9 mouse cellular contexts compared by ENCODE assay signal in genomic region chr17:57070699-57071098, GRCm38 (mm10). TPM values are rescaled to one million over a fixed set of nuclear protein-coding genes. Genes with fewer than 3 reads are reported as not detected.
DNase-seq lines count a peak whose midpoint lies in the region; ATAC-seq lines count a peak whose summit lies in the region.
"Had no signal": no experiment of that assay in that cellular context is flagged by ENCODE, and none has a peak within 500 bp of the region (broad histone marks: within the 10 kb centered on the region; RNA-seq: fewer than 3 reads in every experiment).

No protein-coding gene starts in this region.

- H3K4me2 ChIP-seq in embryonic facial prominence, embryonic 11.5 days (ENCODE audit: low read depth, low read length): peak overlapping the region; percentile 23; the same call in 1 of the 2 replicates
- peak overlapping the region; percentile 30 for H3K4me2 ChIP-seq in hindbrain, embryonic 13.5 days
- H3K4me2 ChIP-seq in liver, embryonic 11.5 days: peak overlapping the region; percentile 22; the same call in 1 of the 2 replicates
- H3K4me2 ChIP-seq in neural tube, embryonic 12.5 days (replicated peaks): peak overlapping the region; percentile 44

- no peaks in the 10 kb centered on the region for H3K9me3 ChIP-seq in embryonic facial prominence, embryonic 11.5 days (replicated peaks; ENCODE audit: control insufficient read depth, low read length)
- H3K9me3 ChIP-seq in hindbrain, embryonic 13.5 days: no peaks in the 10 kb centered on the region
- no peaks in the 10 kb centered on the region for H3K9me3 ChIP-seq in liver, embryonic 11.5 days (ENCODE audit: control insufficient read depth, low read length)
- no peaks in the 10 kb centered on the region for H3K9me3 ChIP-seq in neural tube, embryonic 12.5 days
- H3K9me3 ChIP-seq: megakaryocyte, embryonic 14.5 days had no signal

- H3K27me3 ChIP-seq in embryonic facial prominence, embryonic 11.5 days (ENCODE audit: control insufficient read depth, insufficient read depth, low read length): no peaks in the 10 kb centered on the region
- peaks cover 9% of the 10 kb centered on the region; the same call in 1 of the 2 replicates for H3K27me3 ChIP-seq in hindbrain, embryonic 13.5 days
- H3K27me3 ChIP-seq in liver, embryonic 11.5 days (replicated peaks; ENCODE audit: control insufficient read depth, insufficient read depth, low read length): no peaks in the 10 kb centered on the region
- no peaks in the 10 kb centered on the region for H3K27me3 ChIP-seq in neural tube, embryonic 12.5 days (replicated peaks)
- H3K27me3 ChIP-seq: megakaryocyte, embryonic 14.5 days had no signal

- H3K9ac ChIP-seq in embryonic facial prominence, embryonic 11.5 days (replicated peaks; ENCODE audit: low read length): no peak overlapping the region
- H3K9ac ChIP-seq in hindbrain, embryonic 13.5 days: peak overlapping the region; percentile 49; the same call in 1 of the 2 replicates
- no peak overlapping the region for H3K9ac ChIP-seq in liver, embryonic 11.5 days (ENCODE audit: low read depth, low read length)
- H3K9ac ChIP-seq in neural tube, embryonic 12.5 days: no peak overlapping the region; the same call in 1 of the 2 replicates

- H3K36me3 ChIP-seq in embryonic facial prominence, embryonic 11.5 days (replicated peaks; ENCODE audit: control insufficient read depth, insufficient read depth, low read depth, low read length): no peaks in the 10 kb centered on the region
- no peaks in the 10 kb centered on the region for H3K36me3 ChIP-seq in hindbrain, embryonic 13.5 days
- no peaks in the 10 kb centered on the region for H3K36me3 ChIP-seq in liver, embryonic 11.5 days (ENCODE audit: control insufficient read depth, insufficient read depth, low read length)
- H3K36me3 ChIP-seq in neural tube, embryonic 12.5 days: no peaks in the 10 kb centered on the region

- H3K27ac ChIP-seq in embryonic facial prominence, embryonic 11.5 days (replicated peaks; ENCODE audit: low read depth, low read length): no peak overlapping the region
- H3K27ac ChIP-seq in hindbrain, embryonic 13.5 days: no peak overlapping the region
- no peak overlapping the region for H3K27ac ChIP-seq in liver, embryonic 11.5 days (ENCODE audit: low read depth, low read length)
- H3K27ac ChIP-seq in neural tube, embryonic 12.5 days: no peak overlapping the region

- 0 out of 2 replicates have a peak, but pooled peaks have one; percentile 42 for ATAC-seq in embryonic facial prominence, embryonic 11.5 days (replicated peaks; ENCODE audit: insufficient number of reproducible peaks, low FRiP score, low TSS enrichment, low read depth)
- peak; percentile 31; the same call in 1 of the 2 replicates for ATAC-seq in hindbrain, embryonic 13.5 days (ENCODE audit: low FRiP score)
- no peak; the same call in 1 of the 2 replicates for ATAC-seq in liver, embryonic 11.5 days (replicated peaks; ENCODE audit: low FRiP score)
- peak; percentile 34 for ATAC-seq in neural tube, embryonic 12.5 days (ENCODE audit: low FRiP score, low read depth)

- H3K4me3 ChIP-seq in embryonic facial prominence, embryonic 11.5 days (ENCODE audit: low read depth, low read length): peak overlapping the region; percentile 12; the same call in 1 of the 2 replicates
- H3K4me3 ChIP-seq in hindbrain, embryonic 13.5 days: peak overlapping the region; percentile 23
- no peak overlapping the region for H3K4me3 ChIP-seq in liver, embryonic 11.5 days (ENCODE audit: low read depth, low read length)
- peak overlapping the region; percentile 7; the same call in 1 of the 2 replicates for H3K4me3 ChIP-seq in neural tube, embryonic 12.5 days
- H3K4me3 ChIP-seq: megakaryocyte, embryonic 14.5 days had no signal

- WGBS in embryonic facial prominence, embryonic 11.5 days: 2% methylated on average over 11 of the region's 11 CpGs
- WGBS in hindbrain, embryonic 13.5 days: 2% methylated on average over 11 of the region's 11 CpGs
- WGBS in liver, embryonic 11.5 days: 12% methylated on average over 11 of the region's 11 CpGs
- WGBS in neural tube, embryonic 12.5 days: 3% methylated on average over 11 of the region's 11 CpGs

- H3K4me1 ChIP-seq in embryonic facial prominence, embryonic 11.5 days (ENCODE audit: control insufficient read depth, insufficient read depth, low read length): no peaks in the 10 kb centered on the region
- H3K4me1 ChIP-seq in hindbrain, embryonic 13.5 days (replicated peaks): peaks cover 6% of the 10 kb centered on the region; the same call in 1 of the 2 replicates
- no peaks in the 10 kb centered on the region; the same call in 1 of the 2 replicates for H3K4me1 ChIP-seq in liver, embryonic 11.5 days (replicated peaks; ENCODE audit: control insufficient read depth, insufficient read depth, low read length)
- no peaks in the 10 kb centered on the region; the same call in none of the 2 replicates for H3K4me1 ChIP-seq in neural tube, embryonic 12.5 days
- H3K4me1 ChIP-seq: megakaryocyte, embryonic 14.5 days had no signal

- DNase-seq in embryonic facial prominence, embryonic 11.5 days (ENCODE audit: low spot score): peak; percentile 72
- DNase-seq in liver, embryonic 11.5 days (ENCODE audit: low spot score): no peak
- no peak for DNase-seq in spleen, postnatal 4 days (ENCODE audit: low spot score in 2 of 2)
- no peak for DNase-seq in ovary, postnatal 14 days (ENCODE audit: low spot score)
- no peak for DNase-seq in left cerebral cortex, adult 11 months (ENCODE audit: low spot score)
- no peak for DNase-seq in adrenal gland, adult (ENCODE audit: inconsistent age in 2 of 2, low spot score in 1 of 2)

RNA-seq across cellular contexts. Expression of gene Dennd1c, which starts 7.6 kb away (rescaled TPM):
- polyA plus RNA-seq in embryonic facial prominence, embryonic 11.5 days (2014; fragmentation: Nextera tagmentation; extraction: Ambion mirVana): 1.5 and 1.6 TPM in 2 replicates
- 4.0 and 4.3 TPM in 2 replicates for polyA plus RNA-seq in hindbrain, embryonic 13.5 days (2015; fragmentation: Nextera tagmentation; extraction: Ambion mirVana)
- polyA plus RNA-seq in liver, embryonic 11.5 days (2014; fragmentation: Nextera tagmentation; extraction: Ambion mirVana): 2.1 and 2.2 TPM in 2 replicates
- 4.3 and 4.5 TPM in 2 replicates for polyA plus RNA-seq in neural tube, embryonic 12.5 days (2016; fragmentation: Nextera tagmentation; extraction: Ambion mirVana)

RNA-seq across cellular contexts. Expression of gene Slc25a23, which starts 11.0 kb away (rescaled TPM):
- polyA plus RNA-seq in embryonic facial prominence, embryonic 11.5 days (2014; fragmentation: Nextera tagmentation; extraction: Ambion mirVana): 7.1 and 7.3 TPM in 2 replicates
- 26.5 and 27.6 TPM in 2 replicates for polyA plus RNA-seq in hindbrain, embryonic 13.5 days (2015; fragmentation: Nextera tagmentation; extraction: Ambion mirVana)
- polyA plus RNA-seq in liver, embryonic 11.5 days (2014; fragmentation: Nextera tagmentation; extraction: Ambion mirVana): 5.2 and 6.3 TPM in 2 replicates
- polyA plus RNA-seq in neural tube, embryonic 12.5 days (2016; fragmentation: Nextera tagmentation; extraction: Ambion mirVana): 19.4 and 19.9 TPM in 2 replicates

RNA-seq across cellular contexts. Expression of gene Crb3, which starts 11.8 kb away (rescaled TPM):
- 5.1 and 5.3 TPM in 2 replicates for polyA plus RNA-seq in embryonic facial prominence, embryonic 11.5 days (2014; fragmentation: Nextera tagmentation; extraction: Ambion mirVana)
- 2.9 TPM in 2 replicates for polyA plus RNA-seq in hindbrain, embryonic 13.5 days (2015; fragmentation: Nextera tagmentation; extraction: Ambion mirVana)
- 3.2 and 3.4 TPM in 2 replicates for polyA plus RNA-seq in liver, embryonic 11.5 days (2014; fragmentation: Nextera tagmentation; extraction: Ambion mirVana)
- polyA plus RNA-seq in neural tube, embryonic 12.5 days (2016; fragmentation: Nextera tagmentation; extraction: Ambion mirVana): 1.1 and 1.2 TPM in 2 replicates

RNA-seq across cellular contexts. Expression of gene Tubb4a, which starts 16.9 kb away (rescaled TPM):
- 39.9 and 51.6 TPM in 2 replicates for polyA plus RNA-seq in embryonic facial prominence, embryonic 11.5 days (2014; fragmentation: Nextera tagmentation; extraction: Ambion mirVana)
- polyA plus RNA-seq in hindbrain, embryonic 13.5 days (2015; fragmentation: Nextera tagmentation; extraction: Ambion mirVana): 314 and 346 TPM in 2 replicates
- polyA plus RNA-seq in liver, embryonic 11.5 days (2014; fragmentation: Nextera tagmentation; extraction: Ambion mirVana): 4.5 and 5.0 TPM in 2 replicates
- 228 and 271 TPM in 2 replicates for polyA plus RNA-seq in neural tube, embryonic 12.5 days (2016; fragmentation: Nextera tagmentation; extraction: Ambion mirVana)

RNA-seq across cellular contexts. Expression of gene Slc25a41, which starts 29.2 kb away (rescaled TPM):
- polyA plus RNA-seq in embryonic facial prominence, embryonic 11.5 days (2014; fragmentation: Nextera tagmentation; extraction: Ambion mirVana): not detected in 2 replicates
- polyA plus RNA-seq in hindbrain, embryonic 13.5 days (2015; fragmentation: Nextera tagmentation; extraction: Ambion mirVana): not detected in 2 replicates
- not detected in 2 replicates for polyA plus RNA-seq in liver, embryonic 11.5 days (2014; fragmentation: Nextera tagmentation; extraction: Ambion mirVana)
- 0.25 TPM in 1 of 2 replicates, not detected in the other for polyA plus RNA-seq in neural tube, embryonic 12.5 days (2016; fragmentation: Nextera tagmentation; extraction: Ambion mirVana)
